Mouse (Mus musculus): ENCODE measurements around the gene Dnajb9.
"Not testable (repeated sequence)": the region's sequence is repeated elsewhere in the genome, so short reads cannot be mapped to it uniquely, and the experiment has no call there.

Dnajb9 gene

GRCm38 (mm10) chr12:44209824-44210752 lies at the start of gene Dnajb9:
Dnajb9 (minus strand) TSS chr12:44210326.
- DNase-seq (ENCODE audit: low spot score in 2 of 2): peak; percentile 98 to 99

DNA sequence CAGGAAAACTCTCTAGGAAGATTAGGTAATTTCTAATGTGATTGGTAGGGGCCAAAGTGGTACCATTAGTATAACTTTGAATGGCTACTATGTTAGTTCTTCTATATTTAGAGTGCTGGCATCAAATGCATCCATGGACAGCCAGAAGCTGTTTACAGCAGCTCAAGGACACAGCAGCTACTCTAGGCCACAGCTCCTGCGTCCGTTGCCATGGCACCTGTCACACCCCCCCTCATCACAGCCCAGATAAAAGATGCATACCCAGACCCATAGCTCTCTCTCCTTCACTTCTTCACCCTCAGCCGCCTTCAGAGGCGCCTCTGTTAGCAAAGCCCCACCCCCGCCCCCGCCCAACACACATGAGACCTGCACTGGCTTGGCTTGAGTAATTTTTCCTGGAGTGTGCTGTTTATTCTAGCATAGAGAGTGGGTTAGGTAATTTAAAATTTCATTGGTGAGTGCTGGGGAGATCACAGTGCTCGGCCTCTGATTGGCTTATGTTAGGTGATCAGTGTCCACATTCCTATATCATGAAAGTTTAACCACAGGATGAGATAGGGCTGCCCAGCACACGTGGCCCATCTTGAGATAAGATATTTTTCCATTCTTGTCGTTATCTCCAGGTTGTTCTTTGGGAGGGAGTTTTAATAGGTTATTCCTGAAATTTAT lies 38.3 kb upstream of the Dnajb9 start:
- no peak for DNase-seq (ENCODE audit: low spot score in 2 of 2)

DNA sequence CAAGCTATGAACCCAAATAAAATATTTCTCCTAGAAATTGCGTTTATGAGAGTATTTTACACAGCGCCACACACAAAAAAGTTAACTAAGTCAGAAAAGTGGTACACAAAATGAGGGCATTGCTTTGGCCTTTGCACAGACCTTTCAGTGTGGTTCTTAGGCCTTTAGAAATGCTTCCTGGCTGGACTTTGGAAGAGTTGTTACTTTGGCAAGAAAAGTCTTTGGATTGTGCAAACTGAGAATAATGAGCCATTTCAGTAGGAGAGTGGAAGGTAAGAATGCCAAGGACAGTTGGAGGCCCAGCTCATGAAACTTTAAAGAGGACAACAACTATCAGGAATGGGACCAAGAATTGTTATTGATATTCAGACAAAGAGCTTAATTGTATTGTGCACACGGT lies 35.6 kb upstream of the Dnajb9 start:
- no peak for DNase-seq (ENCODE audit: low spot score in 2 of 2)

- DNase-seq (ENCODE audit: low spot score in 2 of 2): no peak
Observed at GRCm38 (mm10) chr12:44242407-44242806, 32.3 kb upstream of the Dnajb9 start.

GRCm38 (mm10) chr12:44241090-44241489 lies 31.0 kb upstream of the Dnajb9 start:
- DNase-seq (ENCODE audit: low spot score in 2 of 2): no peak

- no peak for DNase-seq (ENCODE audit: low spot score in 2 of 2)
Observed at GRCm38 (mm10) chr12:44224650-44225049, 14.5 kb upstream of the Dnajb9 start.

- no peak for DNase-seq (ENCODE audit: low spot score in 2 of 2)
Observed at GRCm38 (mm10) chr12:44223044-44223443, 12.9 kb upstream of the Dnajb9 start.

GRCm38 (mm10) chr12:44221651-44222356 lies 11.7 kb upstream of the Dnajb9 start:
- no peak for DNase-seq (ENCODE audit: low spot score in 2 of 2)

DNA sequence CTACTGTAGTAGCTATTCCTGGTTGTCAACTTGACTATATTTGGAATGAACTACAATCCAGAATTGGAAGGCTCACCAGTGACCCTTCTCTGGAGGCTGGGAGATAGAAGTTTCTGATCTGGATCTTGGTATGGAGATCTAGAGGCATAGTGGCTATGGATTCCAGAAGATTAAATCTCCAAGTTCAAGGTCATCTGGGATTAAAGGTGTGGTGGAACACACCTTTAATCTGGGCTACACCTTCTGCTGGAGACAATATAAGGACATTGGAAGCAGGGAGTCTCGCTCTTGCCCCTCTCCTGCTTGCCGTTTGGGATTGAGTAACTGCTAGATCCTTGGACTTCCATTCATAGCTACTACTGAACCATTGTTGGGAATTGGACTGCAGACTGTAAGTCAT lies 10.9 kb upstream of the Dnajb9 start, which contains the start of gene Pnpla8:
Gene Pnpla8 (plus strand): TSS at position 301 of the 400 bp plus-strand sequence.
- not testable (repeated sequence) for DNase-seq (ENCODE audit: low spot score in 2 of 2)

- DNase-seq (ENCODE audit: low spot score in 2 of 2): no peak
Observed at GRCm38 (mm10) chr12:44211555-44211954, 1.4 kb upstream of the Dnajb9 start.

- DNase-seq (ENCODE audit: low spot score in 2 of 2): no peak
Observed at GRCm38 (mm10) chr12:44209141-44209823, 844 bp downstream of the Dnajb9 start.

DNA sequence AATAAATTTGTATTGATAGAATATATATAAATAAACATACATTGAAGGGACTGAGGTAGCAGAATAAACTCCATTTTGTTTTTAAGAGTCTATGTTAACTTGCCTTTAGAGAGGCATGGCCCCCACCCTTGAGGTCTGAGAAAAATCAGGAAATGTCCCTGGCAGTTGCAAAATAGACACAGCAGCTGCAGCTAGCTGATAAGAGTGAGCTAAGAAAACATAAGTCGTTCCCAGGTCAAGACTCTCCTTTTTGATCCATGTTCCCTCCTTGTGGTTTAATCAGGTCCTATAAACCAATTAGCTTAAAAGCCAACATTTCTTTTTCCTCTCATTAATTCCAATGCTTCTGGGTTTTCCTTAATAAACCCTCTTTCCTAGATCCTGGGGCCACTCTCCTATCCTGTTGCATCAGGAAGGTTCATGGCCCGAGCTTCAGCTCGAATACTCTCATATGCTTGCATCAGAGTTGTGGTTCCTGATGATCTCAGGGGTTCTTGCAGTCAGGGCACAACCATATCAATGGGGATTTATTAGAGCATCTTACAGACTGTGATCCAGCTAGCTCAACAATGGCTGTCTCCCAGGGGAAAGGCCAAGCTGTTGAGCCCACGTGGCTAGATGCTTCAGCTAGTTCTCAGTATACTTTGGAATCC lies 12.1 kb downstream of the Dnajb9 start:
- DNase-seq (ENCODE audit: low spot score in 2 of 2): no peak

DNA sequence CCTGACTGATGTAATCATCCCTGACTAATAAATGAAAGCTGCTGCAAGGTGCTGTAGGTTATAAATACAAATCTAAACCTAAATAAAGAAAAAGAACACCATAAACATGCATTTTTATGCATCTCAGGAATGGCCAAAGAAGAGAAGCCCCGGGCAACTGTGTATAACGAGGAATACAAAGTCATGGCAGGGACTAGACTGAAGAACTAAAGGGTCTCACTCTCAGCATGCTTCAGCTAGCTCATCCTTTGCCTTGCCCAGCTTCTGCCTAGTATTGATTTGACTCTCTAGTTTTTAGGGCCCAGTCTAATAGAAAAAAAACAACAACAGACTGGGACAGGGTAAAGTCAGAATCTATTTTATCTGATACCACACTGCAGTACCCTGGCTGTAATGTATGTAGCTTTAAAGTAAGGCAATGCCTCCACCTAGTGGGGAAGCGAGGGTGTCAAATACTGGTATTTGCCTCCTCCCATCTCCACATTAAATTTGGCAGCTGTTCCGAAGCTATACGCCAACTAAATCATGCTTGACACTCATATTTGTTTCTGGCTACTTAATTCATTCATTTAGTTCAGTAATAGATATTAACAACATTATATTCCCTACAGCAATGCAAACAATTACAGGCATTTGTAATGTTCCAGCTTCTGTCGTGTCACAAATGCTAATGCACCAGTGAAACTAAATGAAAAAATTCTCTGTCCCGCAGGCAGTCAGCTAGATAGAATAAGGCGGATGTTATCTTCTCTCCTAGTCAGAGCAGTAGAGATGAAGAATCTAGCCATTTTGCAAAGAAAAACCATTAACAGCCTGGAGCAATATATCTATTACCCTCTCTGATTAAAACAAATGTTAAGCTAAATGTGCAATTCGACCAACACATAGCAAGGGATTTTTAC lies 28.8 kb downstream of the Dnajb9 start:
- peak in 1 of 2 experiments; percentile 12 for DNase-seq (ENCODE audit: low spot score in 2 of 2)

DNA sequence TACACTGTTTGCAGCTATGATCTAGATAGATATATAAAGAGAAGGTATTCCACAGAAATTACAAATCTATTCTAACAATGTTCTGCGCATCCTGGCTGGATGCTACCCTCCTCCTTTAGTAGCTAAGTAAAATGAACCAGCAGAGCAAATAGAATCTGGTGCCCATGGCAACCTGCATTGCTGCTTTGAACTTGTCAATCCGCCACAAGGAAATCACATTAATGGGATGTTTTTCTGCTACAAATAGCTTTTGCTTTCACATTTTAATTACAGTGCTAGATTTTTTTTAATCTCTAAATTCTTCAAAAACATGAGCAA lies 33.1 kb downstream of the Dnajb9 start:
- DNase-seq (ENCODE audit: low spot score in 2 of 2): no peak

GRCm38 (mm10) chr12:44176331-44177037 lies 33.6 kb downstream of the Dnajb9 start:
- DNase-seq (ENCODE audit: low spot score in 2 of 2): no peak

GRCm38 (mm10) chr12:44166949-44167348 lies 43.2 kb downstream of the Dnajb9 start:
- DNase-seq (ENCODE audit: low spot score in 2 of 2): peak in 1 of 2 experiments; percentile 54

DNA sequence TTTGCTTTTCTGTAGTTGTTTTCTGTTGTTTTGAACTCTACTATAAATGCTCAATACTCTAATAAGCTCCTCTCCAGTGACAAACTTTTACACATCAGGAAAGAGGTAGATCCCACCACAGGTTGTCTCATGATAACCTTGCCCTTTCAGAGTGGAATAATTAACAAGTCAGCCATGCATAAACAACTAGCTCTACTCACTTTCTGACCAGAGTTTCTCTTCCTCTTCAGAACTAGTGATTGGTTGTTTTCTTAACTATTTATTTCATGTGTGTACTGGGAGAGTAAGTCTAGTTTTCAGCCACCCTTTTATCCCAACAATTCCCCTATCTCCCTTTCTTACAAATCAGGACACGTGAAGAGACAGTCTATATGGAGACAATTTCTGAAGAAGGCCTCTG lies 50.8 kb downstream of the Dnajb9 start:
- no peak for DNase-seq (ENCODE audit: low spot score in 2 of 2)
